26 mouse cellular contexts compared by ENCODE assay signal in the genomic region with DNA sequence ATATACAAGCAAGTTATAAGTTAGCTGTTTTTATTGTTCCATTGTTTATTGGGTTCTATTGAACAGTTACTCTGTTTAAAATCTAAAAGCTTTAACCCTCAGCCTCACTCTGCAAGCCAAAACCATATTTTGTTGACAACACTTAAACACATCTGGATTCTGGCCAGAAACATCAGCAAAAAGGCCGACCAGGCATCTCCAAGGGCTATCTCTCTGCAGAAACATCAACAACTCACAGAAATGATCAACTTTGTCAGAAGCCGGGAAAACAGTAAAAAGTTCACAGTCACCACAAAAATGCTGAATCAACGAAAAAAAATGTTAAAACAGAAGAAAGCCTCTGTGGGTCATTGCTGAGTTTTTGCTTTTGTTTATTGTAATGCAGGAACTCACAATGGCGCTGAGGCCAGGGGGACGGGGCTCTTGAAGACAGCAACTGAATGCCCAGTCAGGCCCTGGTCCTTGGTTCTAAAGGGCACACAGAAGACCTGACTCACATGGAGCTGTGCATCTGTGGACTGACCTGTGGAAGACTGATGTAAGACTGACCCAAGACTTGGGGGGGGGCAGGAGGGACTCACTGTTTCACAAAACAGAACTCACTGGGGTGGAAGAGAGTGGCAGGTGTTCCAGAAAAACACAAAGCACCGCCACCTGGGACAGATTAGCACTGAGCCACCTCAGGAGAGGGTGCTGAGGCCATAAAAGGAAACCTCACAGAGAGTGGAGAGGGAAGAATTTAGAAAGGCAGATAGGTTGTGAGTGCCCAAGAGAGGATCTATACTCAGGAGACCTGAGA.
DNase-seq lines count a peak whose midpoint lies in the region; ATAC-seq lines count a peak whose summit lies in the region.
"Had no signal": no experiment of that assay in that cellular context is flagged by ENCODE, and none has a peak within 500 bp of the region (broad histone marks: within the 10 kb centered on the region; RNA-seq: fewer than 3 reads in every experiment).

No protein-coding gene starts in this region.

- no peak overlapping the region for H3K9ac ChIP-seq in embryonic facial prominence, embryonic 12.5 days
- no peak overlapping the region for H3K9ac ChIP-seq in hindbrain, embryonic 15.5 days
- no peak overlapping the region for H3K9ac ChIP-seq in midbrain, embryonic 13.5 days (replicated peaks)
- H3K9ac ChIP-seq in embryonic facial prominence, embryonic 15.5 days, result no peak overlapping the region
- H3K9ac ChIP-seq: forebrain, embryonic 15.5 days; limb, embryonic 12.5 days; liver, embryonic 13.5 days; neural tube, embryonic 12.5 days had no signal

- no peaks in the 10 kb centered on the region for H3K36me3 ChIP-seq in embryonic facial prominence, embryonic 12.5 days
- no peaks in the 10 kb centered on the region for H3K36me3 ChIP-seq in embryonic facial prominence, embryonic 10.5 days (replicated peaks)
- no peaks in the 10 kb centered on the region for H3K36me3 ChIP-seq in hindbrain, embryonic 15.5 days
- no peaks in the 10 kb centered on the region for H3K36me3 ChIP-seq in hindbrain, embryonic 10.5 days
- no peaks in the 10 kb centered on the region for H3K36me3 ChIP-seq in midbrain, embryonic 13.5 days
- no peaks in the 10 kb centered on the region for H3K36me3 ChIP-seq in midbrain, embryonic 10.5 days
- no peaks in the 10 kb centered on the region for H3K36me3 ChIP-seq in embryonic facial prominence, embryonic 15.5 days
- H3K36me3 ChIP-seq: forebrain, embryonic 15.5 days; limb, embryonic 12.5 days; liver, embryonic 13.5 days; neural tube, embryonic 12.5 days had no signal

- no peak overlapping the region for H3K27ac ChIP-seq in embryonic facial prominence, embryonic 12.5 days
- H3K27ac ChIP-seq in embryonic facial prominence, embryonic 10.5 days (replicated peaks), result no peak overlapping the region
- no peak overlapping the region for H3K27ac ChIP-seq in hindbrain, embryonic 15.5 days (replicated peaks)
- no peak overlapping the region for H3K27ac ChIP-seq in hindbrain, embryonic 10.5 days
- no peak overlapping the region for H3K27ac ChIP-seq in midbrain, embryonic 13.5 days
- H3K27ac ChIP-seq in midbrain, embryonic 10.5 days (replicated peaks), result no peak overlapping the region; the same call in 1 of the 2 replicates
- no peak overlapping the region for H3K27ac ChIP-seq in embryonic facial prominence, embryonic 15.5 days (replicated peaks)
- H3K27ac ChIP-seq: forebrain, embryonic 15.5 days; left cerebral cortex, adult 2 months; limb, embryonic 12.5 days; liver, embryonic 13.5 days; neural tube, embryonic 12.5 days had no signal

- H3K4me3 ChIP-seq in embryonic facial prominence, embryonic 12.5 days, result no peak overlapping the region
- H3K4me3 ChIP-seq in embryonic facial prominence, embryonic 10.5 days, result no peak overlapping the region
- no peak overlapping the region for H3K4me3 ChIP-seq in hindbrain, embryonic 15.5 days
- no peak overlapping the region for H3K4me3 ChIP-seq in hindbrain, embryonic 10.5 days
- H3K4me3 ChIP-seq in midbrain, embryonic 13.5 days (replicated peaks), result no peak overlapping the region
- no peak overlapping the region for H3K4me3 ChIP-seq in midbrain, embryonic 10.5 days
- no peak overlapping the region for H3K4me3 ChIP-seq in embryonic facial prominence, embryonic 15.5 days (replicated peaks)
- H3K4me3 ChIP-seq: erythroblast, embryonic 14.5 days; forebrain, embryonic 15.5 days; left cerebral cortex, adult 2 months; limb, embryonic 12.5 days; liver, embryonic 13.5 days; megakaryocyte, embryonic 14.5 days; neural tube, embryonic 12.5 days had no signal

- peaks cover 12% of the 10 kb centered on the region; the same call in 1 of the 2 replicates for H3K4me1 ChIP-seq in embryonic facial prominence, embryonic 12.5 days
- peaks cover 8% of the 10 kb centered on the region for H3K4me1 ChIP-seq in embryonic facial prominence, embryonic 10.5 days
- peaks cover 10% of the 10 kb centered on the region; the same call in 1 of the 2 replicates for H3K4me1 ChIP-seq in hindbrain, embryonic 15.5 days (replicated peaks)
- H3K4me1 ChIP-seq in hindbrain, embryonic 10.5 days (replicated peaks), result peaks cover 9% of the 10 kb centered on the region
- peaks cover 7% of the 10 kb centered on the region for H3K4me1 ChIP-seq in midbrain, embryonic 13.5 days (replicated peaks)
- H3K4me1 ChIP-seq in midbrain, embryonic 10.5 days, result peaks cover 13% of the 10 kb centered on the region
- H3K4me1 ChIP-seq in embryonic facial prominence, embryonic 15.5 days, result peaks cover 9% of the 10 kb centered on the region; the same call in 1 of the 2 replicates
- H3K4me1 ChIP-seq: liver, embryonic 13.5 days; megakaryocyte, embryonic 14.5 days had no signal

- WGBS in embryonic facial prominence, embryonic 12.5 days, result 38% methylated on average over 6 of the region's 6 CpGs
- WGBS in embryonic facial prominence, embryonic 10.5 days, result 47% methylated on average over 6 of the region's 6 CpGs
- WGBS in hindbrain, embryonic 15.5 days, result 31% methylated on average over 6 of the region's 6 CpGs
- 37% methylated on average over 6 of the region's 6 CpGs for WGBS in hindbrain, embryonic 10.5 days
- WGBS in midbrain, embryonic 13.5 days, result 34% methylated on average over 6 of the region's 6 CpGs
- WGBS in midbrain, embryonic 10.5 days, result 42% methylated on average over 6 of the region's 6 CpGs
- 37% methylated on average over 6 of the region's 6 CpGs for WGBS in embryonic facial prominence, embryonic 15.5 days

- DNase-seq in embryonic facial prominence, embryonic 10.5 days (ENCODE audit: low spot score), result no peak
- no peak for DNase-seq in hindbrain, embryonic 10.5 days (ENCODE audit: low spot score)
- no peak for DNase-seq in midbrain, embryonic 10.5 days (ENCODE audit: low spot score)
- DNase-seq in left cerebral cortex, postnatal 4 days, result no peak
- DNase-seq: adrenal gland, postnatal 36 days; cerebellum, adult 11-12 months; cerebellum, postnatal 14 days; gastrocnemius, postnatal 25 days; heart, postnatal 4 days; kidney, adult 8-10 months; kidney, postnatal 36 days; layer of hippocampus, adult 9-11 months; liver, embryonic 13.5 days; lung, postnatal 14 days; right cerebral cortex, postnatal 4 days; thymus, postnatal 14 days had no signal

- H3K4me2 ChIP-seq in embryonic facial prominence, embryonic 12.5 days (replicated peaks), result no peak overlapping the region
- no peak overlapping the region for H3K4me2 ChIP-seq in hindbrain, embryonic 15.5 days
- H3K4me2 ChIP-seq in midbrain, embryonic 13.5 days (replicated peaks), result no peak overlapping the region
- H3K4me2 ChIP-seq in embryonic facial prominence, embryonic 15.5 days (replicated peaks), result no peak overlapping the region
- H3K4me2 ChIP-seq: forebrain, embryonic 15.5 days; limb, embryonic 12.5 days; liver, embryonic 13.5 days; neural tube, embryonic 12.5 days had no signal

- no peaks in the 10 kb centered on the region for H3K27me3 ChIP-seq in embryonic facial prominence, embryonic 12.5 days
- H3K27me3 ChIP-seq in embryonic facial prominence, embryonic 10.5 days (replicated peaks; ENCODE audit: low read depth, poor library complexity, severe bottlenecking), result no peaks in the 10 kb centered on the region
- H3K27me3 ChIP-seq in hindbrain, embryonic 15.5 days, result no peaks in the 10 kb centered on the region
- H3K27me3 ChIP-seq in hindbrain, embryonic 10.5 days (ENCODE audit: insufficient read depth, poor library complexity, severe bottlenecking), result no peaks in the 10 kb centered on the region
- no peaks in the 10 kb centered on the region for H3K27me3 ChIP-seq in midbrain, embryonic 13.5 days
- no peaks in the 10 kb centered on the region for H3K27me3 ChIP-seq in midbrain, embryonic 10.5 days (ENCODE audit: low read depth, poor library complexity, severe bottlenecking)
- no peaks in the 10 kb centered on the region for H3K27me3 ChIP-seq in embryonic facial prominence, embryonic 15.5 days
- H3K27me3 ChIP-seq: forebrain, embryonic 15.5 days; limb, embryonic 12.5 days; liver, embryonic 13.5 days; megakaryocyte, embryonic 14.5 days; neural tube, embryonic 12.5 days had no signal

- no peaks in the 10 kb centered on the region for H3K9me3 ChIP-seq in embryonic facial prominence, embryonic 12.5 days
- no peaks in the 10 kb centered on the region for H3K9me3 ChIP-seq in embryonic facial prominence, embryonic 10.5 days
- no peaks in the 10 kb centered on the region for H3K9me3 ChIP-seq in hindbrain, embryonic 15.5 days
- H3K9me3 ChIP-seq in hindbrain, embryonic 10.5 days, result no peaks in the 10 kb centered on the region
- no peaks in the 10 kb centered on the region for H3K9me3 ChIP-seq in midbrain, embryonic 13.5 days
- H3K9me3 ChIP-seq in midbrain, embryonic 10.5 days (replicated peaks), result no peaks in the 10 kb centered on the region
- no peaks in the 10 kb centered on the region for H3K9me3 ChIP-seq in embryonic facial prominence, embryonic 15.5 days (replicated peaks)
- H3K9me3 ChIP-seq: forebrain, embryonic 15.5 days; limb, embryonic 12.5 days; liver, embryonic 13.5 days; neural tube, embryonic 12.5 days had no signal

- peak; percentile 41; the same call in 1 of the 2 replicates for ATAC-seq in embryonic facial prominence, embryonic 12.5 days (ENCODE audit: insufficient number of reproducible peaks, insufficient read depth, low FRiP score, low TSS enrichment)
- 0 out of 2 replicates have a peak, but pooled peaks have one; percentile 30 for ATAC-seq in hindbrain, embryonic 15.5 days (ENCODE audit: low FRiP score, low read depth)
- ATAC-seq in midbrain, embryonic 13.5 days, result 0 out of 2 replicates have a peak, but pooled peaks have one; percentile 20
- peak; percentile 70; the same call in 1 of the 2 replicates for ATAC-seq in embryonic facial prominence, embryonic 15.5 days (ENCODE audit: insufficient number of reproducible peaks, low FRiP score, low TSS enrichment, low read depth)
- ATAC-seq: forebrain, embryonic 15.5 days had no signal

- intact Hi-C loops in left cerebral cortex, postnatal 4 days (cut with DNase I), result no loop called here

Comparison
In these comparisons a context has a peak if more than half of its experiments do, and no peak if none do; other contexts are left out.
1. ATAC-seq: peak in every context shown above with its lines; median percentile 70 in embryonic facial prominence, embryonic 15.5 days; 41 in embryonic facial prominence, embryonic 12.5 days; 30 in hindbrain, embryonic 15.5 days; 20 in midbrain, embryonic 13.5 days.